Mouse (Mus musculus): ENCODE data around the gene 3110009E18Rik.

The 3110009E18Rik gene

DNA sequence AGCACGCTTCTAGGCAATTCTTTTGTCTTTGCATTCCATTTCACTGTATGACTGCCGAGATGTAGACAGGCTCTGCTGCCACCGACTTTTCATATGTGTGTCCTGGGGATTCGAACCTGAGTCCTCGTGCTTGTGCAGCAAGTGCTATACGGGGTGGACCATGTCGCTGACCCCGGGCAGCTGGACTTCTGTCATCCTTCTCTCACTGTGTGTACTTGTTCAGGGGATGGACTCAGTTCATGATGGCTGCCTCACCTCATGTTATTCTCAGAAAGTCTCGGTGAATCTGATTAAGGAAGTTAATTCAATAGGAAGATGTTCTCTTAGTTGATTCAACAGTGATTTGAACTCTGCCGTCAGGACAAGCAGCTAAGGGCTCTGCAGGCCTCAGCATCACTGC lies 72.6 kb downstream of the 3110009E18Rik start:
- POLR2A ChIA-PET = no interaction called here
- CTCF ChIA-PET = no interaction called here

- ChIA-PET CTCF (interaction anchor here in 2 of 4 experiments (1.3 to 2.5 kb wide), 4 partner anchors 9 to 353 kb away, joined by 3 to 12 read pairs (median 4); no protein-coding TSS in a partner anchor), POLR2A (interaction anchor here in 1 of 4 experiments (0.7 to 2.0 kb wide), 2 partner anchors 9 to 103 kb away, joined by 4 to 5 read pairs; no protein-coding TSS in a partner anchor)
These were observed 75.0 kb downstream of the 3110009E18Rik start for GRCm38 (mm10) chr1:120195947-120196346.

DNA sequence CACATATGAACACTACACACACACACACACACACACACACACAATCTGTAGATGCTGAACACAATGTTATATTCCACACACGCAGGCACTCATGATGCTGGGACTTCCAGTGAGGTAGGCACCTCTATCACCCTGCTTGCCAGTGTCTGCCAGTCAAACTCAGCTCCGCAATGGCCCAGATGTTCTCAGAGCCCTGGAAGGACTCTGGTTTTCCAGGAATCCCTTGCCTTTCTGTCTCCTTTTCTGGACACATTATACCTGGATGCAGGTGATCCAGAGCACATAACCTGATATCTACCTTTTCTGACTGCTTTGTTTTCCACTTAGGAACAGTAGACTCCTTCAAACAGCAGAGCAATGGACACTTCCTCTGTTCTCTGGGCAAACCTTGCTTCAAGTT lies 75.7 kb downstream of the 3110009E18Rik start:
- POLR2A ChIA-PET = interaction anchor here in 3 of 4 experiments (0.7 to 1.2 kb wide), 4 partner anchors 76 to 79 kb away, joined by 3 to 4 read pairs (median 3); partner anchors contain the start of genes 3110009E18Rik (in 2 of the 3) and Dbi (in 2 of the 3)
- CTCF ChIA-PET = interaction anchor here (0.5 to 2.5 kb wide), 80 partner anchors 8 to 400 kb away, joined by 3 to 17 read pairs (median 4); partner anchors contain the start of genes C1ql2 (in 3 of the 4), 3110009E18Rik (in 1 of the 4) and Dbi (in 1 of the 4)

- ChIA-PET POLR2A (interaction anchor here in 3 of 4 experiments (0.7 to 1.2 kb wide), 4 partner anchors 76 to 79 kb away, joined by 3 to 4 read pairs (median 3); partner anchors contain the start of genes 3110009E18Rik (in 2 of the 3) and Dbi (in 2 of the 3)), CTCF (interaction anchor here (0.5 to 2.5 kb wide), 86 partner anchors 8 to 947 kb away, joined by 3 to 17 read pairs (median 4); partner anchors contain the start of genes C1ql2 (in 3 of the 4), 3110009E18Rik (in 1 of the 4) and Dbi (in 1 of the 4))
These were observed 76.2 kb downstream of the 3110009E18Rik start for GRCm38 (mm10) chr1:120197189-120197588.

DNA sequence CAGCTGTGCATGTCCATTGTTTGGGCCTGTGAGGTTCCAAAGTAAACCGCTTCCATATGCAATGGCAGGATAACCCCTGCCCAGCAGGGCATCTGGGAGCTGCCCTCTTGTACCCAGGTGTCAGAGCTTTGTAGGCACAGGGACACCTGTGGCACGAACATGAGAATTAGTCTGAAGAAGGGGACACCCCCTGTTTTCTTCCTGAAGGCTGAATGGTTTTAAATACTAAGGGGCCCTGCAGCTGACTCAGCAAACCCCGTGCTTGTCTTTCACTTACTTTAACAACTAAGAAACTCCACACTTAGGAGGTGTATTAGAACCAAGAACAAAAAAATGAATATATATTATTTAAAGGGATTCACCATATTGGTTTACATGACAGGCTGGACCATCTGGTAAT lies 77.2 kb downstream of the 3110009E18Rik start:
- CTCF ChIA-PET = interaction anchor here in 3 of 4 experiments (0.6 to 2.5 kb wide), 14 partner anchors 33 to 915 kb away, joined by 3 to 12 read pairs (median 4); no protein-coding TSS in a partner anchor
- POLR2A ChIA-PET = no interaction called here

DNA sequence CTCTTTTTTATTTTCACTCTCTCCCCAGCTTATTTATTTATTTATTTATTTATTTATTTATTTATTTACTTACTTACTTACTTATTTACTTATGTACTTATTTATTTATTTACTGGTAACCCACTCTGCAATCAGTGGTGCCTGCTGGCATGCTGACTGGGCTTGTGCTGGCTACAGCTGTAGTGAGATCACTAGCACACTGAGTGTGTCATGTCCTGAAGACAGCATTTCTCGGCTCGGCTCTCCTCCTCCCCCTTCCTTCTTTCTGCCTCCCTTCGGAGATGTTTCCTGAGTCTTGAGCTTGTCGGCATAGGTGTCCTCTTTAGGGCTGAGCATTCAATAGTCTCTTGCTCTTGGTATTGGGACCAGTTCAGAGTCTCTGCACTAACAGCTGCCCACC lies 78.0 kb downstream of the 3110009E18Rik start:
- ChIA-PET CTCF (interaction anchor here in 3 of 4 experiments (0.6 to 1.2 kb wide), 4 partner anchors 95 to 350 kb away, joined by 3 to 8 read pairs (median 3); no protein-coding TSS in a partner anchor), POLR2A (no interaction called here)

DNA sequence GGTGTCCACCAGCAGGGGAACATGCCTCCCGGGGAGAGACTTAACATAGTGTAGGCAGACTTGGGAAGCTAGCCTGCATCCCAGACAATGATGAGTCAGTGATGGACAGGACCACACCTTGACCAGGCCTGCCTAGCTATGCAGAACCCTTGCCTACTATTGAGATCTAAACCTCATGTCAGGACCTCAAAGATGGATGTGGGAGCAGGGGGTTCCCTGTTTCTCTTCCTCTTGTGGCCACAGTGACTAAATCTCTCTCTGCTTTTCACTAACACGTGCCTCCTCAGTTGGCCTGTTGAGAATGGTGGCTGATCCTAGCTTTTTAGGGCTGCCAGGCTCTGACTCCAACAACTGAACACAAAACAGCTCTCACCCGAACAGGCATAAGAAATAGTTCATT lies 81.6 kb downstream of the 3110009E18Rik start:
- CTCF ChIA-PET = no interaction called here
- POLR2A ChIA-PET = no interaction called here

DNA sequence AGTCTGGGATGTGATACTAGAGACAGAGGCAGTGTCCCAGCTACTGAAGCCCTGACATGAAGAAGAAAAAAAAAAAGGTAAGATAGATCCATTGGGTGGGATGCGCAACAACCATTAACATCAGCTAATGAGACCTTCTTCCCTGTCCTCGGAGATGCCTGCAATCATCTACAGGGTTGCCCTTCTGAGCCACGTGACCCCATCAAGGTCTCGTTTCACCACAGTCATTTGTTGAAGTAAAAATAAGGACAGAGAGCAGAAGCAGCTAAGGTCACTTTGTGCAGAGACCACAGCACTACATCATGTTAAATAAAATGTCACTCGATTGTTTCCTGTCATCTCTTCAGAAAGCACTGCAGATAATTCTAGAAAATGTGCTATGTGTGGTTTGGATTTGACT lies 82.8 kb downstream of the 3110009E18Rik start:
- ChIA-PET CTCF (no interaction called here), POLR2A (interaction anchor here in 1 of 4 experiments (0.5 kb wide), 1 partner anchor 869 kb away, joined by 4 read pairs; no protein-coding TSS in a partner anchor)

- CTCF ChIA-PET = interaction anchor here (0.6 to 2.3 kb wide), 6 partner anchors 8 to 427 kb away, joined by 3 to 16 read pairs (median 4); no protein-coding TSS in a partner anchor
- POLR2A ChIA-PET = no interaction called here
These were observed 83.8 kb downstream of the 3110009E18Rik start for GRCm38 (mm10) chr1:120204834-120205233.

- POLR2A ChIA-PET = no interaction called here
- CTCF ChIA-PET = interaction anchor here in 2 of 4 experiments (0.6 to 1.2 kb wide), 3 partner anchors 10 to 395 kb away, joined by 5 to 6 read pairs (median 6); partner anchors contain the start of gene En1 (in 1 of the 2)
These were observed 86.6 kb downstream of the 3110009E18Rik start for GRCm38 (mm10) chr1:120207568-120207967.

- CTCF ChIA-PET = interaction anchor here in 2 of 4 experiments (0.8 to 1.1 kb wide), 3 partner anchors 12 to 340 kb away, joined by 3 to 6 read pairs (median 3); no protein-coding TSS in a partner anchor
These were observed 87.7 kb downstream of the 3110009E18Rik start for GRCm38 (mm10) chr1:120208502-120209230.

DNA sequence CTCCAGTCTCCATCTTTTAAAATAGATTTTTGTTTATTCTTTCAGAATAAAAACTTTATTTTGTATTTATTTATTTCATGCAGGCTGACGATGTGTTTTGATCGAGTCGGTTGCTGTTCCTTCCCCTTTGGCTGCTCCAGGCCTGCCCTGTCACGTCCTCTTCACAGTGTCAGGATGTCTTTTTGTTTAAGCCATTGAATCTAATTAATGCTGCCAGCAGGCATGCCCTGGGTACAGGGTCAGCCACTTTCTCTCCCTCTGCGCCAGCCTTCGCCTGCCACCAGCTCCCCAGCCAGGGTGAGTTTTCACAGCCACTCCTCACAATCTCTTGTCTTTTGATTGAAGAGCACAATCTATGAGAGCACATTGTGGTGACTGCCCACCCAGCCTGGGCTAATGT lies 99.9 kb downstream of the 3110009E18Rik start:
- POLR2A ChIA-PET = no interaction called here
- CTCF ChIA-PET = interaction anchor here in 1 of 4 experiments (0.6 kb wide), 1 partner anchor 721 kb away, joined by 7 read pairs; no protein-coding TSS in a partner anchor

More at GRCm38 (mm10) chr1:120208502-120209230, 87.7 kb downstream of the 3110009E18Rik start:
- POLR2A ChIA-PET = no interaction called here

GRCm38 (mm10) chr1:120221285-120221684 lies 100.3 kb downstream of the 3110009E18Rik start:
- CTCF ChIA-PET = interaction anchor here in 1 of 4 experiments (0.6 kb wide), 1 partner anchor 720 kb away, joined by 7 read pairs; no protein-coding TSS in a partner anchor
- POLR2A ChIA-PET = no interaction called here

GRCm38 (mm10) chr1:120223613-120224012 lies 102.6 kb downstream of the 3110009E18Rik start:
- CTCF ChIA-PET = no interaction called here
- POLR2A ChIA-PET = no interaction called here

- ChIA-PET POLR2A (interaction anchor here in 3 of 4 experiments (0.6 to 1.1 kb wide), 4 partner anchors 13 to 1619 kb away, joined by 3 read pairs; no protein-coding TSS in a partner anchor), CTCF (interaction anchor here in 2 of 4 experiments (0.6 to 1.9 kb wide), 6 partner anchors 32 to 376 kb away, joined by 3 to 12 read pairs (median 4); no protein-coding TSS in a partner anchor)
These were observed 108.9 kb downstream of the 3110009E18Rik start for GRCm38 (mm10) chr1:120229723-120230471.

DNA sequence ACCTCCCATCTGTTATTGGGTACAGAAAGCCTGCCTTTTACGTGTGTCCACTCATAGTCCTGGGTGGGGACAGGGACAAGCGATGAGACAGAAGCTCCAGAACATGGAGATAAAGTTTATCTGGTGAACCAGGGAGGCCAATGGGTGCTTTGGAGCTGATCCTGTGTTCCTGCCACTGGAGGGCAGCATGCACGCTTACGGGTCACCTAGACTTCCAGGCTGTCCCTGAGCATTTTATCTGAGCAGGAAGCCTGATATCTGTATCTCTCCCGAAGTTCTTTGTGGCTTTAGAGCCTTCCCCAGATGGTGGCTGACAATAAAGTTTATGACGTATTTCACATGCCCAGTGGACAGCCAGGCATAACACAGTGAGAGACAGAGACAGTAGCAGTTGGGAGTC lies 110.3 kb downstream of the 3110009E18Rik start:
- ChIA-PET POLR2A (interaction anchor here in 1 of 4 experiments (1.1 kb wide), 1 partner anchor 35 kb away, joined by 3 read pairs; no protein-coding TSS in a partner anchor), CTCF (interaction anchor here (0.6 to 2.2 kb wide), 16 partner anchors 14 to 358 kb away, joined by 3 to 27 read pairs (median 4); partner anchors contain the start of gene C1ql2 (in 1 of the 4))

- ChIA-PET POLR2A (interaction anchor here in 1 of 4 experiments (0.9 kb wide), 1 partner anchor 38 kb away, joined by 3 read pairs; no protein-coding TSS in a partner anchor), CTCF (interaction anchor here in 2 of 4 experiments (1.5 to 2.2 kb wide), 4 partner anchors 13 to 317 kb away, joined by 6 to 12 read pairs (median 10); no protein-coding TSS in a partner anchor)
These were observed 111.2 kb downstream of the 3110009E18Rik start for GRCm38 (mm10) chr1:120232170-120232569.

- POLR2A ChIA-PET = no interaction called here
- CTCF ChIA-PET = no interaction called here
These were observed 114.7 kb downstream of the 3110009E18Rik start for GRCm38 (mm10) chr1:120235631-120236215.

All from embryonic stem cell, embryonic (primary cell).